Mouse (Mus musculus) liver, embryonic 14.5 days (tissue): ENCODE measurements around the gene Gng10.

Experiments
- CTCF ChIP-seq: IDR thresholded peaks from 2 replicates; pipeline ENCODE4 v1.5.1; 2016; ENCODE audit warnings: antibody characterized with exemption, low read depth, control low read depth
- EP300 ChIP-seq: IDR thresholded peaks from 2 replicates; pipeline ENCODE4 v1.6.1; 2016; ENCODE audit warnings: antibody characterized with exemption, low read depth

- TF ChIP-seq CTCF = no peak
- TF ChIP-seq EP300 = no peak
These were observed 48.5 kb downstream of the Gng10 start for GRCm38 (mm10) chr4:59083430-59083829.
